23 mouse cellular contexts compared by ENCODE assay signal in genomic region chrX:42502291-42503043, GRCm38 (mm10). TPM values are rescaled to one million over a fixed set of nuclear protein-coding genes. Genes with fewer than 3 reads are reported as not detected.
DNase-seq lines count a peak whose midpoint lies in the region; ATAC-seq and TF ChIP-seq lines count a peak whose summit lies in the region.
"Had no signal": no experiment of that assay in that cellular context is flagged by ENCODE, and none has a peak within 500 bp of the region (broad histone marks: within the 10 kb centered on the region; RNA-seq: fewer than 3 reads in every experiment).

Gene Sh2d1a (plus strand): TSS chrX:42502453.

- TF ChIP-seq POLR2A in spleen, adult 2 months (IDR thresholded peaks at IDR 0.05; ENCODE audit: low read depth, low read length), result no peak
- TF ChIP-seq POLR2A in bone marrow, adult 2 months (IDR thresholded peaks at IDR 0.05; ENCODE audit: borderline replicate concordance, control insufficient read depth, low read depth, low read length), result no peak
- no peak for TF ChIP-seq POLR2A in small intestine, adult 2 months (IDR thresholded peaks at IDR 0.05; ENCODE audit: low read depth, low read length)
- TF ChIP-seq POLR2A in cerebellum, adult 2 months (IDR thresholded peaks at IDR 0.05; ENCODE audit: borderline replicate concordance, insufficient read depth, low read length), result no peak

- DNase-seq in spleen, adult 2 months (ENCODE audit: low read depth in 1 of 2, low spot score in 2 of 2), result no peak
- DNase-seq in spleen, postnatal 4 days (ENCODE audit: low spot score in 2 of 2), result no peak
- peak; percentile 74 to 83 for DNase-seq in thymus, postnatal 36 days
- DNase-seq in hindbrain, embryonic 14.5 days (ENCODE audit: low spot score), result no peak
- DNase-seq in cerebellum, adult 2 months, result no peak
- DNase-seq: adrenal gland, postnatal 25 days; cerebellum, adult 11-12 months; cerebellum, postnatal 36 days; gastrocnemius, postnatal 14 days; heart, adult 2 months; layer of hippocampus, postnatal 36 days; retina, postnatal 1 day had no signal

- 78% methylated on average over 13 of the region's 13 CpGs for WGBS in spleen, adult 2 months
- WGBS in bone marrow, adult 2 months, result 78% methylated on average over 13 of the region's 13 CpGs
- 68% methylated on average over 13 of the region's 13 CpGs for WGBS in small intestine, adult 2 months
- WGBS in liver, embryonic 12.5 days (ENCODE audit: insufficient replicate concordance), result 75% methylated on average over 13 of the region's 13 CpGs
- 75% methylated on average over 13 of the region's 13 CpGs for WGBS in hindbrain, embryonic 14.5 days
- 65% methylated on average over 13 of the region's 13 CpGs for WGBS in cerebellum, adult 2 months

- H3K36me3 ChIP-seq in spleen, adult 2 months (ENCODE audit: control insufficient read depth, insufficient read depth, low read length), result no peaks in the 10 kb centered on the region
- H3K36me3 ChIP-seq in small intestine, adult 2 months (ENCODE audit: control insufficient read depth, insufficient read depth, low read length), result no peaks in the 10 kb centered on the region
- H3K36me3 ChIP-seq in liver, embryonic 12.5 days, result no peaks in the 10 kb centered on the region
- no peaks in the 10 kb centered on the region for H3K36me3 ChIP-seq in hindbrain, embryonic 14.5 days (replicated peaks; ENCODE audit: control insufficient read depth, insufficient read depth)
- H3K36me3 ChIP-seq: forebrain, embryonic 12.5 days; hindbrain, embryonic 12.5 days; liver, embryonic 15.5 days; midbrain, embryonic 12.5 days had no signal

- ATAC-seq in liver, embryonic 12.5 days, result no peak
- no peak for ATAC-seq in hindbrain, embryonic 14.5 days (ENCODE audit: low FRiP score)
- ATAC-seq: intestine, embryonic 16.5 days; lung, postnatal 0 days had no signal

- H3K4me1 ChIP-seq in spleen, adult 2 months (ENCODE audit: control insufficient read depth, insufficient read depth, insufficient read length), result no peaks in the 10 kb centered on the region; the same call in 1 of the 2 replicates
- no peaks in the 10 kb centered on the region for H3K4me1 ChIP-seq in bone marrow, adult 2 months (ENCODE audit: control insufficient read depth, insufficient read depth, low read length)
- no peaks in the 10 kb centered on the region for H3K4me1 ChIP-seq in small intestine, adult 2 months (ENCODE audit: control insufficient read depth, insufficient read depth, insufficient read length, low read length)
- H3K4me1 ChIP-seq in liver, embryonic 12.5 days, result no peaks in the 10 kb centered on the region
- H3K4me1 ChIP-seq in hindbrain, embryonic 14.5 days (replicated peaks; ENCODE audit: control insufficient read depth, insufficient read depth, low read length), result no peaks in the 10 kb centered on the region
- H3K4me1 ChIP-seq in cerebellum, adult 2 months (ENCODE audit: control insufficient read depth, insufficient read depth, low read length), result no peaks in the 10 kb centered on the region
- H3K4me1 ChIP-seq: forebrain, embryonic 12.5 days; hindbrain, embryonic 12.5 days; liver, embryonic 15.5 days; midbrain, embryonic 12.5 days had no signal

- no peaks in the 10 kb centered on the region for H3K27me3 ChIP-seq in spleen, adult 2 months (ENCODE audit: control insufficient read depth, insufficient read depth, low read length)
- H3K27me3 ChIP-seq in small intestine, adult 2 months (ENCODE audit: control insufficient read depth, insufficient read depth, low read length), result no peaks in the 10 kb centered on the region
- H3K27me3 ChIP-seq in liver, embryonic 12.5 days (replicated peaks), result no peaks in the 10 kb centered on the region
- H3K27me3 ChIP-seq in hindbrain, embryonic 14.5 days (ENCODE audit: control insufficient read depth, insufficient read depth, low read length), result no peaks in the 10 kb centered on the region
- no peaks in the 10 kb centered on the region for H3K27me3 ChIP-seq in cerebellum, adult 2 months (ENCODE audit: control insufficient read depth, insufficient read depth, low read length)
- H3K27me3 ChIP-seq: forebrain, embryonic 12.5 days; hindbrain, embryonic 12.5 days; liver, embryonic 15.5 days; midbrain, embryonic 12.5 days had no signal

- no peak within 1 kb of the TSS for H3K4me2 ChIP-seq in liver, embryonic 12.5 days
- no peak within 1 kb of the TSS for H3K4me2 ChIP-seq in hindbrain, embryonic 14.5 days (replicated peaks)
- H3K4me2 ChIP-seq: forebrain, embryonic 12.5 days; hindbrain, embryonic 12.5 days; liver, embryonic 15.5 days; midbrain, embryonic 12.5 days had no signal

- peak within 1 kb of the TSS; percentile 85 for H3K27ac ChIP-seq in spleen, adult 2 months (ENCODE audit: insufficient read depth, low read length)
- no peak within 1 kb of the TSS for H3K27ac ChIP-seq in bone marrow, adult 2 months (ENCODE audit: control insufficient read depth, insufficient read depth, low read depth, low read length, poor library complexity)
- no peak within 1 kb of the TSS for H3K27ac ChIP-seq in small intestine, adult 2 months (ENCODE audit: insufficient read depth, low read depth, low read length)
- H3K27ac ChIP-seq in liver, embryonic 12.5 days, result no peak within 1 kb of the TSS
- no peak within 1 kb of the TSS for H3K27ac ChIP-seq in hindbrain, embryonic 14.5 days
- H3K27ac ChIP-seq in cerebellum, adult 2 months (ENCODE audit: insufficient read depth, low read length), result no peak within 1 kb of the TSS
- H3K27ac ChIP-seq: forebrain, embryonic 12.5 days; heart, adult 2 months; hindbrain, embryonic 12.5 days; liver, embryonic 15.5 days; midbrain, embryonic 12.5 days had no signal

- peak within 1 kb of the TSS; percentile 54 for H3K4me3 ChIP-seq in spleen, adult 2 months (ENCODE audit: extremely low read depth, insufficient read depth, insufficient read length)
- H3K4me3 ChIP-seq in bone marrow, adult 2 months (replicated peaks; ENCODE audit: control insufficient read depth, low read depth, low read length), result peak within 1 kb of the TSS; percentile 18
- H3K4me3 ChIP-seq in small intestine, adult 2 months (ENCODE audit: low read depth, low read length), result peak within 1 kb of the TSS; percentile 33
- H3K4me3 ChIP-seq in liver, embryonic 12.5 days, result no peak within 1 kb of the TSS
- H3K4me3 ChIP-seq in hindbrain, embryonic 14.5 days (replicated peaks; ENCODE audit: low read length), result no peak within 1 kb of the TSS
- H3K4me3 ChIP-seq in cerebellum, adult 2 months (replicated peaks; ENCODE audit: insufficient read depth, low read depth, low read length), result no peak within 1 kb of the TSS
- H3K4me3 ChIP-seq: forebrain, embryonic 12.5 days; heart, adult 2 months; hindbrain, embryonic 12.5 days; liver, embryonic 15.5 days; midbrain, embryonic 12.5 days; myocyte had no signal

- H3K9ac ChIP-seq in liver, embryonic 12.5 days, result no peak within 1 kb of the TSS
- no peak within 1 kb of the TSS for H3K9ac ChIP-seq in hindbrain, embryonic 14.5 days
- H3K9ac ChIP-seq: forebrain, embryonic 12.5 days; hindbrain, embryonic 12.5 days; liver, embryonic 15.5 days; midbrain, embryonic 12.5 days had no signal

- no peaks in the 10 kb centered on the region for H3K9me3 ChIP-seq in liver, embryonic 12.5 days (replicated peaks)
- no peaks in the 10 kb centered on the region for H3K9me3 ChIP-seq in hindbrain, embryonic 14.5 days (ENCODE audit: control insufficient read depth, low read length)
- H3K9me3 ChIP-seq: forebrain, embryonic 12.5 days; hindbrain, embryonic 12.5 days; liver, embryonic 15.5 days; midbrain, embryonic 12.5 days had no signal

- no peak for TF ChIP-seq CTCF in spleen, adult 2 months (IDR thresholded peaks at IDR 0.05; ENCODE audit: extremely low read depth, insufficient read depth, insufficient read length, insufficient replicate concordance)
- TF ChIP-seq CTCF in bone marrow, adult 2 months (IDR thresholded peaks at IDR 0.05; ENCODE audit: control insufficient read depth, insufficient read depth, low read length), result no peak
- TF ChIP-seq CTCF in small intestine, adult 2 months (IDR thresholded peaks at IDR 0.05; ENCODE audit: extremely low read depth, insufficient read length, insufficient replicate concordance, low read depth, low read length), result no peak
- TF ChIP-seq CTCF in cerebellum, adult 2 months (IDR thresholded peaks at IDR 0.05; ENCODE audit: borderline replicate concordance, insufficient read depth, low read depth, low read length), result no peak

RNA-seq across cellular contexts. Expression of gene Sh2d1a, which starts in this region (rescaled TPM):
- polyA plus RNA-seq in spleen, adult 2 months (2012; rRNA removed), result 3.4 and 3.7 TPM in 2 replicates
- polyA plus RNA-seq in bone marrow, adult 2 months (2011; ENCODE audit: insufficient read depth, insufficient read length, low replicate concordance, missing spikeins), result not detected in 2 replicates
- 0.46 and 0.49 TPM in 2 replicates for polyA plus RNA-seq in small intestine, adult 2 months (2012; rRNA removed)
- polyA plus RNA-seq in liver, embryonic 12.5 days (2016; fragmentation: Nextera tagmentation; extraction: Ambion mirVana), result not detected in 2 replicates
- 5.3 and 6.4 TPM in 2 replicates for polyA plus RNA-seq in hindbrain, embryonic 14.5 days (2014; fragmentation: Nextera tagmentation; extraction: Ambion mirVana)
- polyA plus RNA-seq in cerebellum, adult 2 months (2012; rRNA removed), result 0.07 and 0.25 TPM in 2 replicates
- polyA plus RNA-seq: heart, embryonic 14.5 days; liver, embryonic 15.5 days; lung, postnatal 0 days; myocyte had no signal

Comparison
In these comparisons a context has a peak if more than half of its experiments do, and no peak if none do; other contexts are left out.
1. DNase-seq: peak in thymus, postnatal 36 days (2 of 2); none in spleen, adult 2 months (0 of 2), spleen, postnatal 4 days (0 of 2), hindbrain, embryonic 14.5 days (single experiment) and cerebellum, adult 2 months (0 of 2).
2. H3K4me3 ChIP-seq: peak in spleen, adult 2 months (single experiment), bone marrow, adult 2 months (single experiment) and small intestine, adult 2 months (single experiment); none in liver, embryonic 12.5 days (single experiment), hindbrain, embryonic 14.5 days (single experiment) and cerebellum, adult 2 months (single experiment).